Mouse (Mus musculus) olfactory bulb, adult 2 months (tissue): ENCODE measurements around the gene Akap5.

Source experiments
- CTCF ChIP-seq: fragments of 200-500 bp; IDR thresholded peaks from 2 replicates; pipeline ENCODE4 v1.5.1; 2012; ENCODE audit warnings: low read depth, mild to moderate bottlenecking, low read length, moderate library complexity; ENCODE audit not compliant: insufficient read depth
- POLR2A ChIP-seq: fragments of 200-500 bp; IDR thresholded peaks from 2 replicates; pipeline ENCODE4 v1.6.1; 2012; ENCODE audit warnings: mild to moderate bottlenecking, low read depth, low read length, moderate library complexity; ENCODE audit not compliant: insufficient read depth

- TF ChIP-seq CTCF (no peak), POLR2A (0 out of 2 replicates have a peak, but pooled peaks have one; percentile 19)
Observed at GRCm38 (mm10) chr12:76370831-76371571, 46.3 kb downstream of the Akap5 start.
